Mouse (Mus musculus): ENCODE results near the gene Fam192a. TPM values are rescaled to one million over a fixed set of nuclear protein-coding genes. Genes with fewer than 3 reads are reported as not detected.

The Fam192a gene
- polyA plus RNA-seq, 1 experiment from 2014 or later = 58.6 TPM

DNA sequence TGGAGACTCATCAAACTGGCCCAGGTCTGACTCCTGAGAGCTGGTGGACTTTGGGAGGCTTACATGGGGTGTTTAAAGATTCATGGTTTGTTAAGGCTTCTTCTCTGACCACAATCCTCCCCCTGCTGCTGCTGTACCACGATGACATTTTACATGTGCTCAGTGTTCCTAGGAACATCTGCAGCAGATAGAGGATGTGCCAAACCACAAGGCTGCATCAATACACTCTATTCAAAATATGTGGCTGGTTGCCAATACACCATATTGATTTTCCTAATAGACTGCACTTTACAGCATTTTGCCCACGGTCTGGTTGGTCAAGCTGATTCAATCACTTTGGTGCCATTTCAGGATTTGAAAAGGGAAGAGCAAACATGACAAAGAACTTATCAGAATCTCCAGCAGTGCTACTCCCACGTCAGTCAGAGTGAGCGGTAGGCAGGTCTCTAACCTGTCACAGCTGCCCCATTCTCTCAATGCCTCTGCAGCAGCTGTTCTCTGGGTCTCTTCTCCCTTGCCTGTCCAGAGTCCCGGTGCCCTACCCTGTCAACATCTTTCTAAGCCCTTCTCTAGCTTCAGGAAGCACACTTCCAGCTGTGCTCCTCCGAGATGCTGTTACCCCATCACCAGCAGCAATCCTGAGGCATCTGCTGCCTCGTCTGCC lies 19.8 kb downstream of the Fam192a start:
- Histone ChIP-seq H3K36me3 (ENCODE audit: control insufficient read depth, insufficient read depth, low read length) (peaks cover 14% of the 10 kb centered on the region; the same call in 1 of the 2 replicates), H3K27ac (ENCODE audit: low read length) (no peak overlapping the region), H3K9me3 (replicated peaks; ENCODE audit: control insufficient read depth, low read length) (no peaks in the 10 kb centered on the region), H3K4me3 (replicated peaks; ENCODE audit: low read length) (no peak overlapping the region), H3K4me1 (ENCODE audit: control insufficient read depth, insufficient read depth, low read length) (no peaks in the 10 kb centered on the region), H3K4me2 (ENCODE audit: low read depth, low read length) (no peak overlapping the region), H3K9ac (ENCODE audit: low read length) (no peak overlapping the region), H3K27me3 (ENCODE audit: control insufficient read depth, insufficient read depth, low read length) (no peaks in the 10 kb centered on the region)
- no peak for ATAC-seq (ENCODE audit: insufficient read depth, low FRiP score)
- 79% methylated on average over 7 of the region's 7 CpGs for WGBS

DNA sequence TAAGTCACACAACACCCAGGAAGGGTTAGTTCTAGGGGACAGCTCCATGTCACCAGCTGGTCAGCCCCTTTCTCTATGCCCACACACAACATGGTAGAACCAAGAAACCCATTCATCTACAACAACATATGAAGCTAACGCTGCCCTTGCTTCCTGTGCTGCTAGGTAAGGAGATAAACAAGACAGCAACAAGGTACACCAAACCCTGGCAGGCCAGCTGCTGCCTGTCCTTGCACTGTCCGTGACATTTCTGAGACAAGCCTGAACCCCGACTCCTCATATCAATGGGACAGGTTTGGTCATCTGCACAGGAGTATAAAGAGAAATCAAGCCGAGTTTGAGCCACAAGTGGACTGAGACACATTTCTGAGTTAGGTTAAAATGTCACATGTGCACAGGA lies 26.6 kb downstream of the Fam192a start:
- no peak overlapping the region for H3K9ac ChIP-seq (ENCODE audit: low read length)
- no peaks in the 10 kb centered on the region for H3K27me3 ChIP-seq (ENCODE audit: control insufficient read depth, insufficient read depth, low read length)
- H3K9me3 ChIP-seq (replicated peaks; ENCODE audit: control insufficient read depth, low read length) = no peaks in the 10 kb centered on the region
- 90% methylated on average over 4 of the region's 4 CpGs for WGBS
- H3K36me3 ChIP-seq (ENCODE audit: control insufficient read depth, insufficient read depth, low read length) = 0 out of 2 replicates have a peak, but pooled peaks cover 11% of the 10 kb centered on the region
- no peak for ATAC-seq (ENCODE audit: insufficient read depth, low FRiP score)
- H3K4me3 ChIP-seq (replicated peaks; ENCODE audit: low read length) = no peak overlapping the region
- no peak overlapping the region for H3K4me2 ChIP-seq (ENCODE audit: low read depth, low read length)
- no peak overlapping the region for H3K27ac ChIP-seq (ENCODE audit: low read length)
- no peaks in the 10 kb centered on the region for H3K4me1 ChIP-seq (ENCODE audit: control insufficient read depth, insufficient read depth, low read length)

DNA sequence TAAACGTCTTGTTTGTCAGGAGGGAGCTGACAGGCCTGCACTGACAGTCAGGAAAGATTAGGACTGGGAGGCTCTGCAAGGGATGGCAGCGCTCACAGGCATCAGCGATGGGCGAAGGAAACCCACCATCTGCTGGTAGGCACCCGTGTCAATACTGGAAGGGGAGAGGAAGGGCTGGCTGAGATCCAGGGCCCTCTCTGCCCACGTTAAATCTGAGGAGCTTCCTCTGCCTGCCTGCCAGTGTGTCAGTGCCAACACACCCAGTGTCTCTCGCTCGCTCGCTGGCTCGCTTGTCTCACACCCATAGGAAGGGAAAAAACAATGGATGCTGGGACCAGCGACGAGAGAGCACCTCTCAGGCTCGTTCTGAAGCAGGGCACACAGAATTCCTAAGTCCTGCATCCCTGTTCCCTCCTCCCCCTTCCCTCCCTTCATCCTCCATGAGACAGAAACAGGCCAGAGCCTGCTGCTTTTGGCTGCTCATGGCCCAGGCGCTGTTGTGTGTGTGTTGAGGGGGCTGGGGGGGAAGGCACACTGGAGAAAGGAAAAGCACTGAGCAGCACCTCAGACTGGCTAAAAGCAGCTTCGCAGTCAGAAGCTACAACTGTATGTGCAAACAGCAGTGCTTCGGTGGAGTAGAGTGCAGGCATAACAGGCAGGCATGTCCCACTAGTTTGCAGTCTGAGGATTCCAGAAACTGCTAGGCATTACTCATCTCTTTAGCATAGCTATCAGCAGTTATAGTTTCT lies 27.5 kb downstream of the Fam192a start:
- 87% methylated on average over 16 of the region's 16 CpGs for WGBS
- no peak for ATAC-seq (ENCODE audit: insufficient read depth, low FRiP score)

DNA sequence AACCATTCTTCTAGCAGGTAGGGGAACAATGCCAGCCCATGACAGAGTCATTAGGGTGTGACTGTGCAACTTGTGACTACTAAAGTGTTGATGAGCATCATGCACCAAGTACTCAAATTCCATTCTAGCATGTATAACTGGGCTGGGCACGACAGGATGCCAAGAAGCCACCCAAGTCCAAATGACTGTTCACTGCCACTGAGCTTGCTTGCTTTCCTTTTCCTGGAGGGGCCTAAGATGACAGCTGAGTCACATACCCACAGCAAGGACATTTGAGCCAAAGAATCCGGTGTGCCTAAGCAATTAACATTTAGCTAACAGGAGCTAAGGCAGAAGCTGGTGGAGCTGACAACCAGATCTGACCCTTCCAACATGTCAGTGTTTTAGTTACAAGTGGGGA lies 29.9 kb downstream of the Fam192a start:
- no peak overlapping the region for H3K9ac ChIP-seq (ENCODE audit: low read length)
- no peak overlapping the region for H3K27ac ChIP-seq (ENCODE audit: low read length)
- H3K4me3 ChIP-seq (replicated peaks; ENCODE audit: low read length) = no peak overlapping the region
- 0 out of 2 replicates have a peak, but pooled peaks cover 6% of the 10 kb centered on the region for H3K36me3 ChIP-seq (ENCODE audit: control insufficient read depth, insufficient read depth, low read length)
- no peaks in the 10 kb centered on the region for H3K9me3 ChIP-seq (replicated peaks; ENCODE audit: control insufficient read depth, low read length)
- H3K27me3 ChIP-seq (ENCODE audit: control insufficient read depth, insufficient read depth, low read length) = no peaks in the 10 kb centered on the region
- H3K4me1 ChIP-seq (ENCODE audit: control insufficient read depth, insufficient read depth, low read length) = no peaks in the 10 kb centered on the region
- 67% methylated on average over 2 of the region's 2 CpGs for WGBS
- H3K4me2 ChIP-seq (ENCODE audit: low read depth, low read length) = no peak overlapping the region
- no peak for ATAC-seq (ENCODE audit: insufficient read depth, low FRiP score)

More for the DNA sequence above, 27.5 kb downstream of the Fam192a start:
- no peak overlapping the region for H3K4me3 ChIP-seq (replicated peaks; ENCODE audit: low read length)
- H3K9ac ChIP-seq (ENCODE audit: low read length) = no peak overlapping the region
- no peak overlapping the region for H3K4me2 ChIP-seq (ENCODE audit: low read depth, low read length)
- H3K4me1 ChIP-seq (ENCODE audit: control insufficient read depth, insufficient read depth, low read length) = no peaks in the 10 kb centered on the region
- H3K27me3 ChIP-seq (ENCODE audit: control insufficient read depth, insufficient read depth, low read length) = no peaks in the 10 kb centered on the region
- no peaks in the 10 kb centered on the region for H3K9me3 ChIP-seq (replicated peaks; ENCODE audit: control insufficient read depth, low read length)
- H3K36me3 ChIP-seq (ENCODE audit: control insufficient read depth, insufficient read depth, low read length) = 0 out of 2 replicates have a peak, but pooled peaks cover 11% of the 10 kb centered on the region
- no peak overlapping the region for H3K27ac ChIP-seq (ENCODE audit: low read length)

- no peak overlapping the region for H3K4me3 ChIP-seq (replicated peaks; ENCODE audit: low read length)
- no peaks in the 10 kb centered on the region for H3K36me3 ChIP-seq (ENCODE audit: control insufficient read depth, insufficient read depth, low read length)
- H3K9ac ChIP-seq (ENCODE audit: low read length) = no peak overlapping the region
- H3K27ac ChIP-seq (ENCODE audit: low read length) = no peak overlapping the region
- H3K4me2 ChIP-seq (ENCODE audit: low read depth, low read length) = no peak overlapping the region
- no peaks in the 10 kb centered on the region for H3K9me3 ChIP-seq (replicated peaks; ENCODE audit: control insufficient read depth, low read length)
- 64% methylated on average over 1 of the region's 1 CpGs for WGBS
- no peaks in the 10 kb centered on the region for H3K27me3 ChIP-seq (ENCODE audit: control insufficient read depth, insufficient read depth, low read length)
- H3K4me1 ChIP-seq (ENCODE audit: control insufficient read depth, insufficient read depth, low read length) = no peaks in the 10 kb centered on the region
- ATAC-seq (ENCODE audit: insufficient read depth, low FRiP score) = no peak
These were observed 32.4 kb downstream of the Fam192a start for GRCm38 (mm10) chr8:94569419-94569818.

DNA sequence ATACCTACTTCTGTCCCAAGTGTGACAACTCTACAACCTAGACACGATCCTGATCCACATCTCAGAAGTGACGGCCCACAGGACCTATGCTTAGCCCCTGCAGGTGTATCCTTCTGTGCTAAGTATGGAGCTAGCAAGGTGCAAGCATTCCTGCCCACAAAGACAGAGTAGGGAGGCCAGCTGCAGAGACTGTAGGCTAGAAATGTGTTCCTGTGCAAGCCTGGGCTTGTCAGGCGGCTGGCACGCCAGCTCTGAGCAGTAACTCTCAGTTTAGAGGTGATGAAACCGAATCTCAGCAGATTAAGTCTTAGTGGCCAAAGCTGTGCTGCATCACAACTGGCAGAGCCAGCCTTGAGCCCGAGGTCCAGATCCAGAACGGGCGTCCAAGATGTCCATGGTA lies 33.7 kb downstream of the Fam192a start:
- no peak overlapping the region for H3K4me2 ChIP-seq (ENCODE audit: low read depth, low read length)
- no peak overlapping the region for H3K9ac ChIP-seq (ENCODE audit: low read length)
- H3K4me1 ChIP-seq (ENCODE audit: control insufficient read depth, insufficient read depth, low read length) = no peaks in the 10 kb centered on the region
- no peaks in the 10 kb centered on the region for H3K9me3 ChIP-seq (replicated peaks; ENCODE audit: control insufficient read depth, low read length)
- no peak overlapping the region for H3K4me3 ChIP-seq (replicated peaks; ENCODE audit: low read length)
- H3K36me3 ChIP-seq (ENCODE audit: control insufficient read depth, insufficient read depth, low read length) = no peaks in the 10 kb centered on the region
- H3K27ac ChIP-seq (ENCODE audit: low read length) = no peak overlapping the region
- whole genome bisulfite sequencing = 79% methylated on average over 8 of the region's 8 CpGs
- ATAC-seq (ENCODE audit: insufficient read depth, low FRiP score) = no peak
- H3K27me3 ChIP-seq (ENCODE audit: control insufficient read depth, insufficient read depth, low read length) = no peaks in the 10 kb centered on the region

DNA sequence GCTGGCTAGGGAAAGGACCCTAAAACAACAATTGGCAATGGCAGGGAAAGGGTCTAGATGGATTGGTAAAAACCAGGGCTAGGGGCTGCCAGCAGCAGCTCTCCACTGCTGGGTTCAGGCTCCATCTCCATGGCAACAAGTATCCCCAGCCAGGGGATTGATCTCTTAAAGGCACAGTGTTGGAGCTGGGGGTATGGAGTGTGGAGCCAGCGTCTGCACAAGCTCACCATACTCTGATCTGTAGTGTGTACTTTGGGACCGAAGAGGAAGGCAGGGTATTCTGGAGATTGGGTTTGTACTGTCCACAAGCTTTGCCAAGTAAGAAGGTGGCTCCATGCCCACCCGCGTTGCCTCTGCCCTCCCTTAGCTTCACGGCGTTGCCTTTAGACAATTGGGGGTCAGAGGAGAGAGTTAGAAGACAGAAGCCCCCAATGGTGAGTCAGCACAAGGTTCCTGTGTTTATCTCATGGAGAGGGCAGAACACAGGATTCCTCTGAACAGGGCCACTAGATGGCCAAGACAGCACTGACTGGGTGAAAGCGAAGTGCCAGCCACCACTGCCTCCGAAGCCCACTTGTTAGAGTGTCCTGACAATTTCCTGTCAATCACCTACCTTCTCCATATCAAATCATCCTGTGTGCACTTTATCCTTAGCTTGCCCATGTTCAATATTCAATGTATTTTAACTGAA lies 34.5 kb downstream of the Fam192a start:
- H3K4me1 ChIP-seq (ENCODE audit: control insufficient read depth, insufficient read depth, low read length) = no peaks in the 10 kb centered on the region
- no peak overlapping the region for H3K9ac ChIP-seq (ENCODE audit: low read length)
- H3K27me3 ChIP-seq (ENCODE audit: control insufficient read depth, insufficient read depth, low read length) = no peaks in the 10 kb centered on the region
- H3K4me3 ChIP-seq (replicated peaks; ENCODE audit: low read length) = no peak overlapping the region
- H3K27ac ChIP-seq (ENCODE audit: low read length) = no peak overlapping the region
- H3K36me3 ChIP-seq (ENCODE audit: control insufficient read depth, insufficient read depth, low read length) = no peaks in the 10 kb centered on the region
- H3K9me3 ChIP-seq (replicated peaks; ENCODE audit: control insufficient read depth, low read length) = no peaks in the 10 kb centered on the region
- ATAC-seq (ENCODE audit: insufficient read depth, low FRiP score) = no peak
- 71% methylated on average over 8 of the region's 8 CpGs for WGBS
- no peak overlapping the region for H3K4me2 ChIP-seq (ENCODE audit: low read depth, low read length)

DNA sequence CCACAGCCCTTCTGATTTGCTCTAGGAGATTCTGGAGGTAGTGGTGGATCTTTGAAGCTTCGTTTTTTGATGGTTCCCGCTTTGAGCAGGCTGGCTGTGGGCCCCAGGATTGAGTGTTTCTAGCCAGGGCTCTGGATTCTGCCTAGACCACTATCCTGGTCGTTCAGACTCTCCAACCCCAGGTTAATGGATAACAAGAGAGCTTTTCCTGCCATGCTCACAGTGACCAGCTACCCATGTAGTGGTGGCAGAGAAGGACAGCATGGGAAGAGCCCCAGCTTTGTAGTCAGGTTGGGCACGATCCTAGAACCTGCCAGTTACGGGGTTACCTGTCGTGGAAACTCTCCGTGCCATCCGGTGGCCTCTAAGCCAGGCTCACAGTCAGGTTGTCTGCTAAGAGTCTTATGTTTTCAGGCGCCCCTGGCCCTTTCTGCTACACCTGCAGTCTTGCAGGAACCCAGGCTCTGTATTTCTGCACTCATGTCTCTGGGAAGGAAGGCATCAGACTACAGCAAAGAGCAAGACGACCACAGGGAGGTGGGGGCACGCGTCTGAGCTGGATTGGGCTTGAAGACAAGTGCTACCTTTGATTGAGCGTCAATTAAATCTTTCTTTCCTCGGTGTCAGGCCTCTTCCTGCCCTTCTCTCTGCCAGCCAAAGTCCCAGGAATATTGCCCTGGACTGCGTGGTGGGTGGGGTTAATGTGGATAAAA lies 35.2 kb downstream of the Fam192a start:
- ATAC-seq (ENCODE audit: insufficient read depth, low FRiP score) = no peak
- Histone ChIP-seq H3K9me3 (replicated peaks; ENCODE audit: control insufficient read depth, low read length) (no peaks in the 10 kb centered on the region), H3K27ac (ENCODE audit: low read length) (no peak overlapping the region), H3K9ac (ENCODE audit: low read length) (no peak overlapping the region), H3K4me3 (replicated peaks; ENCODE audit: low read length) (no peak overlapping the region), H3K36me3 (ENCODE audit: control insufficient read depth, insufficient read depth, low read length) (no peaks in the 10 kb centered on the region), H3K4me2 (ENCODE audit: low read depth, low read length) (no peak overlapping the region), H3K27me3 (ENCODE audit: control insufficient read depth, insufficient read depth, low read length) (no peaks in the 10 kb centered on the region), H3K4me1 (ENCODE audit: control insufficient read depth, insufficient read depth, low read length) (no peaks in the 10 kb centered on the region)
- WGBS = 56% methylated on average over 15 of the region's 15 CpGs
